Mouse (Mus musculus): ENCODE measurements at regions not wholly inside any gene's neighbourhood (a gene's known extent, or its start where the extent isn't known, plus 50 kb on each side); places are given as distances from the start of the nearest gene placed in this dataset.

- Histone ChIP-seq H3K4me3 (no peak overlapping the region), H3K9me3 (replicated peaks) (no peaks in the 10 kb centered on the region), H3K36me3 (no peaks in the 10 kb centered on the region), H3K27me3 (ENCODE audit: low read depth, poor library complexity, severe bottlenecking) (no peaks in the 10 kb centered on the region), H3K4me1 (no peaks in the 10 kb centered on the region), H3K27ac (no peak overlapping the region)
- no peak for DNase-seq (ENCODE audit: low spot score)
Measured at GRCm38 (mm10) chr12:78033766-78034165, 160.3 kb upstream of the Gm6657 start.

GRCm38 (mm10) chr12:78046582-78046981 lies 147.5 kb upstream of the Gm6657 start:
- 79% methylated on average over 4 of the region's 4 CpGs for WGBS
- Histone ChIP-seq H3K27ac (no peak overlapping the region), H3K4me1 (peaks cover 6% of the 10 kb centered on the region), H3K27me3 (ENCODE audit: low read depth, poor library complexity, severe bottlenecking) (no peaks in the 10 kb centered on the region), H3K9me3 (replicated peaks) (no peaks in the 10 kb centered on the region), H3K36me3 (no peaks in the 10 kb centered on the region), H3K4me3 (no peak overlapping the region)
- DNase-seq (ENCODE audit: low spot score) = no peak

- Histone ChIP-seq H3K27ac (0 out of 2 replicates have a peak overlapping the region, but pooled peaks have one; percentile 12), H3K36me3 (no peaks in the 10 kb centered on the region), H3K4me1 (peaks cover 6% of the 10 kb centered on the region; the same call in 1 of the 2 replicates), H3K9me3 (replicated peaks) (no peaks in the 10 kb centered on the region), H3K4me3 (peak overlapping the region; percentile 16; the same call in 1 of the 2 replicates), H3K27me3 (ENCODE audit: low read depth, poor library complexity, severe bottlenecking) (peaks cover 11% of the 10 kb centered on the region)
- DNase-seq (ENCODE audit: low spot score) = peak; percentile 76
- WGBS = 6% methylated on average over 9 of the region's 9 CpGs
Measured at GRCm38 (mm10) chr12:78055956-78056355, 138.1 kb upstream of the Gm6657 start.

GRCm38 (mm10) chr12:78057166-78057565 lies 136.9 kb upstream of the Gm6657 start:
- Histone ChIP-seq H3K36me3 (no peaks in the 10 kb centered on the region), H3K27me3 (ENCODE audit: low read depth, poor library complexity, severe bottlenecking) (peaks cover 11% of the 10 kb centered on the region), H3K4me3 (no peak overlapping the region), H3K27ac (no peak overlapping the region), H3K9me3 (replicated peaks) (no peaks in the 10 kb centered on the region), H3K4me1 (peaks cover 6% of the 10 kb centered on the region; the same call in 1 of the 2 replicates)
- no peak for DNase-seq (ENCODE audit: low spot score)
- 79% methylated on average over 3 of the region's 3 CpGs for WGBS

GRCm38 (mm10) chr12:78059965-78060364 lies 134.1 kb upstream of the Gm6657 start:
- H3K4me1 ChIP-seq = peaks cover 6% of the 10 kb centered on the region; the same call in 1 of the 2 replicates
- no peak overlapping the region for H3K27ac ChIP-seq
- 59% methylated on average over 5 of the region's 5 CpGs for WGBS
- H3K9me3 ChIP-seq (replicated peaks) = no peaks in the 10 kb centered on the region
- H3K4me3 ChIP-seq = no peak overlapping the region
- no peaks in the 10 kb centered on the region for H3K36me3 ChIP-seq
- DNase-seq (ENCODE audit: low spot score) = no peak
- peaks cover 7% of the 10 kb centered on the region for H3K27me3 ChIP-seq (ENCODE audit: low read depth, poor library complexity, severe bottlenecking)

GRCm38 (mm10) chr12:78066024-78066423 lies 128.0 kb upstream of the Gm6657 start:
- no peak overlapping the region for H3K27ac ChIP-seq
- no peak for DNase-seq (ENCODE audit: low spot score)
- no peaks in the 10 kb centered on the region for H3K27me3 ChIP-seq (ENCODE audit: low read depth, poor library complexity, severe bottlenecking)
- no peaks in the 10 kb centered on the region for H3K4me1 ChIP-seq
- 92% methylated on average over 6 of the region's 6 CpGs for WGBS
- H3K9me3 ChIP-seq (replicated peaks) = no peaks in the 10 kb centered on the region
- H3K36me3 ChIP-seq = no peaks in the 10 kb centered on the region
- no peak overlapping the region for H3K4me3 ChIP-seq

- no peak overlapping the region for H3K4me3 ChIP-seq
- WGBS = 89% methylated on average over 9 of the region's 9 CpGs
- H3K36me3 ChIP-seq = no peaks in the 10 kb centered on the region
- H3K9me3 ChIP-seq (replicated peaks) = no peaks in the 10 kb centered on the region
- no peak overlapping the region for H3K27ac ChIP-seq
- H3K4me1 ChIP-seq = peaks cover 11% of the 10 kb centered on the region
- no peaks in the 10 kb centered on the region for H3K27me3 ChIP-seq (ENCODE audit: low read depth, poor library complexity, severe bottlenecking)
- DNase-seq (ENCODE audit: low spot score) = no peak
Measured at GRCm38 (mm10) chr12:78072935-78073334, 121.1 kb upstream of the Gm6657 start.

GRCm38 (mm10) chr12:78074290-78074802 lies 119.7 kb upstream of the Gm6657 start:
- no peaks in the 10 kb centered on the region for H3K36me3 ChIP-seq
- H3K4me3 ChIP-seq = no peak overlapping the region
- H3K9me3 ChIP-seq (replicated peaks) = no peaks in the 10 kb centered on the region
- DNase-seq (ENCODE audit: low spot score) = no peak
- H3K27me3 ChIP-seq (ENCODE audit: low read depth, poor library complexity, severe bottlenecking) = no peaks in the 10 kb centered on the region
- no peak overlapping the region for H3K27ac ChIP-seq
- 87% methylated on average over 8 of the region's 8 CpGs for whole genome bisulfite sequencing
- H3K4me1 ChIP-seq = peaks cover 14% of the 10 kb centered on the region

GRCm38 (mm10) chr12:78077285-78077684 lies 116.8 kb upstream of the Gm6657 start:
- Histone ChIP-seq H3K27ac (no peak overlapping the region), H3K27me3 (ENCODE audit: low read depth, poor library complexity, severe bottlenecking) (no peaks in the 10 kb centered on the region), H3K36me3 (no peaks in the 10 kb centered on the region), H3K9me3 (replicated peaks) (no peaks in the 10 kb centered on the region), H3K4me1 (peaks cover 18% of the 10 kb centered on the region), H3K4me3 (no peak overlapping the region)
- DNase-seq (ENCODE audit: low spot score) = no peak
- WGBS = 19% methylated on average over 5 of the region's 5 CpGs

- no peak overlapping the region for H3K27ac ChIP-seq
Measured at GRCm38 (mm10) chr12:78082163-78082562, 111.9 kb upstream of the Gm6657 start.

GRCm38 (mm10) chr12:78086016-78086415 lies 108.0 kb upstream of the Gm6657 start:
- DNase-seq (ENCODE audit: low spot score) = peak; percentile 15
- Histone ChIP-seq H3K27ac (no peak overlapping the region), H3K36me3 (no peaks in the 10 kb centered on the region), H3K9me3 (replicated peaks) (no peaks in the 10 kb centered on the region), H3K4me3 (no peak overlapping the region), H3K27me3 (ENCODE audit: low read depth, poor library complexity, severe bottlenecking) (no peaks in the 10 kb centered on the region), H3K4me1 (peaks cover 10% of the 10 kb centered on the region; the same call in 1 of the 2 replicates)
- 89% methylated on average over 5 of the region's 5 CpGs for WGBS

More at GRCm38 (mm10) chr12:78082163-78082562, 111.9 kb upstream of the Gm6657 start:
- 96% methylated on average over 1 of the region's 1 CpGs for WGBS
- Histone ChIP-seq H3K27me3 (ENCODE audit: low read depth, poor library complexity, severe bottlenecking) (no peaks in the 10 kb centered on the region), H3K4me3 (no peak overlapping the region), H3K36me3 (no peaks in the 10 kb centered on the region), H3K9me3 (replicated peaks) (no peaks in the 10 kb centered on the region), H3K4me1 (peaks cover 14% of the 10 kb centered on the region)
- DNase-seq (ENCODE audit: low spot score) = no peak

- Histone ChIP-seq H3K27me3 (ENCODE audit: low read depth, poor library complexity, severe bottlenecking) (no peaks in the 10 kb centered on the region), H3K4me1 (peaks cover 10% of the 10 kb centered on the region; the same call in 1 of the 2 replicates), H3K36me3 (no peaks in the 10 kb centered on the region), H3K9me3 (replicated peaks) (no peaks in the 10 kb centered on the region), H3K27ac (no peak overlapping the region), H3K4me3 (no peak overlapping the region)
- WGBS = 75% methylated on average over 1 of the region's 1 CpGs
- no peak for DNase-seq (ENCODE audit: low spot score)
Measured at GRCm38 (mm10) chr12:78087921-78088320, 106.1 kb upstream of the Gm6657 start.

- no peak for DNase-seq (ENCODE audit: low spot score)
- Histone ChIP-seq H3K4me1 (0 out of 2 replicates have a peak, but pooled peaks cover 5% of the 10 kb centered on the region), H3K4me3 (no peak overlapping the region), H3K9me3 (replicated peaks) (no peaks in the 10 kb centered on the region), H3K36me3 (no peaks in the 10 kb centered on the region), H3K27me3 (ENCODE audit: low read depth, poor library complexity, severe bottlenecking) (no peaks in the 10 kb centered on the region), H3K27ac (no peak overlapping the region)
- WGBS = 89% methylated on average over 4 of the region's 4 CpGs
Measured at GRCm38 (mm10) chr12:78094471-78094870, 99.6 kb upstream of the Gm6657 start.

- 76% methylated on average over 2 of the region's 2 CpGs for WGBS
Measured at GRCm38 (mm10) chr12:78095352-78095751, 98.7 kb upstream of the Gm6657 start.

More at GRCm38 (mm10) chr12:78095352-78095751, 98.7 kb upstream of the Gm6657 start:
- H3K4me1 ChIP-seq = no peaks in the 10 kb centered on the region
- H3K36me3 ChIP-seq = no peaks in the 10 kb centered on the region
- no peak overlapping the region for H3K4me3 ChIP-seq
- DNase-seq (ENCODE audit: low spot score) = no peak
- H3K27me3 ChIP-seq (ENCODE audit: low read depth, poor library complexity, severe bottlenecking) = no peaks in the 10 kb centered on the region
- H3K9me3 ChIP-seq (replicated peaks) = no peaks in the 10 kb centered on the region
- no peak overlapping the region for H3K27ac ChIP-seq

All from limb, embryonic 10.5 days (tissue).